Mouse (Mus musculus) testis, adult 2 months (tissue): Measurements from ENCODE around the gene B3gat2. TPM values are rescaled to one million over a fixed set of nuclear protein-coding genes. Genes with fewer than 3 reads are reported as not detected.

ENCODE experiments used
- H3K27ac ChIP-seq: fragments of 200-500 bp; 2 replicates; pipeline ENCODE4 v1.5.1; 2012; ENCODE audit warnings: low read depth, low read length; ENCODE audit not compliant: control insufficient read depth, insufficient read depth
- H3K27me3 ChIP-seq: fragments of 200-500 bp; 2 replicates; pipeline ENCODE4 v1.6.1; 2012; ENCODE audit warnings: mild to moderate bottlenecking, low read length, moderate library complexity; ENCODE audit not compliant: control insufficient read depth, insufficient read depth
- H3K36me3 ChIP-seq: fragments of 200-500 bp; 2 replicates; pipeline ENCODE4 v1.6.1; 2012; ENCODE audit warnings: mild to moderate bottlenecking, low read length; ENCODE audit not compliant: control insufficient read depth, insufficient read depth
- H3K4me1 ChIP-seq: fragments of 200-500 bp; 2 replicates; pipeline ENCODE4 v1.6.1; 2012; ENCODE audit warnings: low read length; ENCODE audit not compliant: control insufficient read depth, insufficient read depth
- H3K4me3 ChIP-seq: fragments of 200-500 bp; 2 replicates; pipeline ENCODE4 v1.5.1; 2012; ENCODE audit warnings: low read depth, mild to moderate bottlenecking, low read length, moderate library complexity, mixed read lengths; ENCODE audit not compliant: control insufficient read depth
- CTCF ChIP-seq: fragments of 200-500 bp; IDR thresholded peaks from 2 replicates; pipeline ENCODE4 v1.5.1; 2012; ENCODE audit warnings: low read depth, mild to moderate bottlenecking, inconsistent platforms, low read length, moderate library complexity; ENCODE audit not compliant: control insufficient read depth, insufficient read depth, insufficient replicate concordance
- POLR2A ChIP-seq: fragments of 200-500 bp; IDR thresholded peaks from 2 replicates; pipeline ENCODE4 v1.6.1; 2012; ENCODE audit warnings: low read depth, mild to moderate bottlenecking, inconsistent platforms, low read length, moderate library complexity; ENCODE audit not compliant: control insufficient read depth
- polyA plus RNA-seq: library from polyadenylated mRNA; depleted of rRNA; stranded (reverse); fragments of >200 nt; gene quantifications from 2 replicates; pipeline ENCODE4 v1.2.3, GENCODE M21; 2012

B3gat2 gene
- polyA plus RNA-seq, 1 experiment: 0.07 TPM

GRCm38 (mm10) chr1:23836630-23837029, 75.1 kb downstream of the B3gat2 start:
- Histone ChIP-seq H3K27me3 (no peaks in the 10 kb centered on the region), H3K36me3 (no peaks in the 10 kb centered on the region), H3K27ac (no peak overlapping the region), H3K4me3 (no peak overlapping the region), H3K4me1 (no peaks in the 10 kb centered on the region)
- TF ChIP-seq POLR2A (no peak), CTCF (no peak)

GRCm38 (mm10) chr1:23840924-23841323, 79.4 kb downstream of the B3gat2 start:
- peaks cover 1% of the 10 kb centered on the region; the same call in 1 of the 2 replicates for H3K36me3 ChIP-seq
- no peak overlapping the region for H3K27ac ChIP-seq
- no peak overlapping the region for H3K4me3 ChIP-seq
- H3K27me3 ChIP-seq: no peaks in the 10 kb centered on the region
- no peak for TF ChIP-seq CTCF
- no peaks in the 10 kb centered on the region for H3K4me1 ChIP-seq

DNA sequence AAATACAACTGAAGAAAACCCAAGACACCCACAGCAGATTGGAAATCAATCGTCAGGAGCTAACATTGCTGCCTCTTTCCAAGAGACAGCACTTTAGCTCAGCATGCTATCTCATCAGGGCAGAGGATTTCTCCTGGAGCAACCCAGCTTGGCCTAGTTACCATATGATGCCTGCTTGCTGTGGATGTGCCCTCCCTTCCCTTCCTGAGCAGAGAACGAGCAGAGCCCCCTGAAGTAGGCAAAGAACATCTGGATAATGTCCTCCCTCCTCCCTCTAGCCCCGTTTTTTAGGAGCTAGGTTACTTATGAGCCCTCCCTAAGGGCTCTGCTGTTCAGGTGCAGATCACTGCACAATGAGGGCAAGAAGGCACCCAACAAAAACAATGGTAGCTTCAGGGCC, 81.1 kb downstream of the B3gat2 start:
- Histone ChIP-seq H3K27me3 (no peaks in the 10 kb centered on the region), H3K27ac (no peak overlapping the region), H3K36me3 (peaks cover 1% of the 10 kb centered on the region; the same call in 1 of the 2 replicates), H3K4me1 (no peaks in the 10 kb centered on the region), H3K4me3 (no peak overlapping the region)
- TF ChIP-seq POLR2A: no peak
- TF ChIP-seq CTCF: no peak

GRCm38 (mm10) chr1:23843790-23844189, 82.2 kb downstream of the B3gat2 start:
- Histone ChIP-seq H3K27ac (peak overlapping the region; percentile 32; the same call in 1 of the 2 replicates), H3K27me3 (no peaks in the 10 kb centered on the region), H3K36me3 (peaks cover 1% of the 10 kb centered on the region; the same call in 1 of the 2 replicates), H3K4me3 (no peak overlapping the region), H3K4me1 (no peaks in the 10 kb centered on the region)
- TF ChIP-seq POLR2A: no peak
- no peak for TF ChIP-seq CTCF

- TF ChIP-seq CTCF (no peak), POLR2A (no peak)
- Histone ChIP-seq H3K27me3 (no peaks in the 10 kb centered on the region), H3K4me1 (no peaks in the 10 kb centered on the region), H3K27ac (no peak overlapping the region), H3K36me3 (peaks cover 1% of the 10 kb centered on the region; the same call in 1 of the 2 replicates), H3K4me3 (no peak overlapping the region)
These were observed 83.5 kb downstream of the B3gat2 start for GRCm38 (mm10) chr1:23845007-23845406.

GRCm38 (mm10) chr1:23846044-23846680, 84.6 kb downstream of the B3gat2 start:
- Histone ChIP-seq H3K27ac (no peak overlapping the region), H3K27me3 (no peaks in the 10 kb centered on the region), H3K4me3 (no peak overlapping the region), H3K4me1 (no peaks in the 10 kb centered on the region), H3K36me3 (peaks cover 1% of the 10 kb centered on the region; the same call in 1 of the 2 replicates)
- TF ChIP-seq POLR2A: no peak
- TF ChIP-seq CTCF: no peak

DNA sequence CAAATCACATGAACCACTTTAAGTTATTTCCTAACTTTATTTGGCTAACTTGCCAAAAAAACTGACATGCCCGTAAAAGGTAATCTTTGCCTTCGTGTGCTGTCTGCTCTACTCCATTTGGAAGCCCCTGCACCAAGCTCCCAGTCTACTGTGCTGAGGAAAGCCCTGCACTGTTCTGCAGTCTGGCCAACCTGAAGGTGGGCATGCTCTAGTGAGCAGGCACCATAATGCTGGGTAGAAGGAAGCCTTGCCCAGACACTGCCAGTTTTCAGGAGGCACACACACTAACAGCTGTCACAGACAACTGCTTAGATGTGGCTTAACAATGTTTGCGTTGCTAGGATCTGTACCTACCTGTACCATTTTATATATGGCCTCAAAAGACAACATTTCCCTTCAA, 94.1 kb downstream of the B3gat2 start:
- H3K36me3 ChIP-seq: peaks cover 2% of the 10 kb centered on the region
- H3K27me3 ChIP-seq: no peaks in the 10 kb centered on the region
- TF ChIP-seq CTCF (no peak), POLR2A (no peak)
- no peak overlapping the region for H3K27ac ChIP-seq
- H3K4me3 ChIP-seq: no peak overlapping the region
- no peaks in the 10 kb centered on the region for H3K4me1 ChIP-seq
